Mouse (Mus musculus) adrenal gland, postnatal 4 days (tissue): Measurements from ENCODE around the gene Gm16181. TPM values are rescaled to one million over a fixed set of nuclear protein-coding genes. Genes with fewer than 3 reads are reported as not detected.

Experiments
- DNase-seq, 2 experiments: peaks; one replicate each; pipeline ENCODE4 v3.0.0; 2021 to 2022; ENCODE audit warnings: low spot score in 2 of 2, mixed read lengths in 2 of 2
- long read RNA-seq, 2 experiments: library from polyadenylated mRNA; stranded (forward); transcript quantifications; one replicate each; pipeline ENCODE4 v2.0.0; 2021
- total RNA-seq, 2 experiments: library from RNA; stranded (reverse); gene quantifications; 2 replicates each; pipeline ENCODE4 v1.2.3; 2021

Gene Gm16181
- total RNA-seq = not detected
- long read RNA-seq, experiment 1 = 0 reads
- long read RNA-seq, experiment 2 = 0 reads

- DNase-seq = no peak
Measured at GRCm38 (mm10) chr17:35220156-35220952, at the start of gene Gm16181. Gene Gm16181 (plus strand): TSS chr17:35220834.

GRCm38 (mm10) chr17:35172445-35173234 lies 48.0 kb upstream of the Gm16181 start:
- no peak for DNase-seq

- DNase-seq = no peak
Measured at GRCm38 (mm10) chr17:35173329-35173728, 47.3 kb upstream of the Gm16181 start.

- no peak for DNase-seq
Measured at GRCm38 (mm10) chr17:35174201-35174977, 46.2 kb upstream of the Gm16181 start.

- DNase-seq = no peak
Measured at GRCm38 (mm10) chr17:35175382-35175781, 45.3 kb upstream of the Gm16181 start.

- DNase-seq = no peak
Measured at GRCm38 (mm10) chr17:35175968-35176367, 44.7 kb upstream of the Gm16181 start, which contains the start of gene Aif1. Gene Aif1 (minus strand): TSS chr17:35176068.

GRCm38 (mm10) chr17:35178528-35178927 lies 42.1 kb upstream of the Gm16181 start:
- DNase-seq = peak in 1 of 2 experiments; percentile 62

- no peak for DNase-seq
Measured at GRCm38 (mm10) chr17:35180093-35180492, 40.5 kb upstream of the Gm16181 start.

GRCm38 (mm10) chr17:35185639-35186611 lies 34.7 kb upstream of the Gm16181 start:
- DNase-seq = peak in 1 of 2 experiments; percentile 48

- no peak for DNase-seq
Measured at GRCm38 (mm10) chr17:35186681-35187080, 34.0 kb upstream of the Gm16181 start.

GRCm38 (mm10) chr17:35187345-35187744 lies 33.3 kb upstream of the Gm16181 start:
- DNase-seq = no peak

GRCm38 (mm10) chr17:35187959-35188610 lies 32.5 kb upstream of the Gm16181 start, which contains the start of gene Lst1:
Gene Lst1 (minus strand): TSS chr17:35188439.
- no peak for DNase-seq

- DNase-seq = no peak
Measured at GRCm38 (mm10) chr17:35189186-35189585, 31.4 kb upstream of the Gm16181 start.

GRCm38 (mm10) chr17:35190096-35190495 lies 30.5 kb upstream of the Gm16181 start:
- DNase-seq = no peak

GRCm38 (mm10) chr17:35191723-35192122 lies 28.9 kb upstream of the Gm16181 start:
- DNase-seq = no peak

- DNase-seq = no peak
Measured at GRCm38 (mm10) chr17:35192924-35193323, 27.7 kb upstream of the Gm16181 start.

GRCm38 (mm10) chr17:35193881-35194843 lies 26.5 kb upstream of the Gm16181 start, which contains the start of gene Ltb:
Gene Ltb (plus strand): TSS chr17:35194439.
- DNase-seq = no peak
